Mouse (Mus musculus): ENCODE results near the gene Ltv1.

DNA sequence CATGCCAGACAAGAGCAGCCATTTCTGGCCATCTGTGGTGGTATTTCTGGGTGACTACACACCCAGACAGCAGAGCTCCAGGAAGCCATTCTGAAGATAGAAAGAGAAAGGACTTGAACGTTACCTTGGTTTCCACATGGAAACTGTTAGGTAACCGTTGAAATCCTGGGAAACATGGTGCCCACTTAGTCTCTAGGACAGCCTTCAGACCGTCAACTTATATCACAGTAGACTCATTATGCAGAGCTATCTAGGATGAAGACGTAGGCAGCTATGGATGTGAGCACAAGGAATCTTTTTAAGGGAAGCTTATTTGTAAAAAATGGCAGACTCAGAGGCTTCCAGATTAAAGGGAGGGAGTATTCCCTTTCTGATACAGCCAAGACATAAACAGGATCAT lies 59.1 kb downstream of the Ltv1 start:
- TF ChIP-seq CTCF (IDR thresholded peaks at IDR 0.05; ENCODE audit: low read depth, low read length) (no peak), POLR2A (IDR thresholded peaks at IDR 0.05; ENCODE audit: borderline replicate concordance, low read depth, low read length) (no peak)
